Mouse (Mus musculus) mouse trophoblast stem cell (cell line): ENCODE results near the gene Pbx4.

Experiments
- in situ Hi-C, 2 experiments: fragments of 300-500 bp; cut with MseI, MboI; formaldehyde crosslinking; loops; 2 replicates in 1 of 2; 3 replicates in 1 of 2; pipeline ENCODE4 v1.15.1; 2025

The Pbx4 gene

GRCm38 (mm10) chr8:69900895-69901451 lies 68.7 kb downstream of the Pbx4 start:
- in situ Hi-C loops, result no loop called here

- in situ Hi-C loops, result no loop called here
These were observed 69.3 kb downstream of the Pbx4 start for GRCm38 (mm10) chr8:69901484-69902162.

DNA sequence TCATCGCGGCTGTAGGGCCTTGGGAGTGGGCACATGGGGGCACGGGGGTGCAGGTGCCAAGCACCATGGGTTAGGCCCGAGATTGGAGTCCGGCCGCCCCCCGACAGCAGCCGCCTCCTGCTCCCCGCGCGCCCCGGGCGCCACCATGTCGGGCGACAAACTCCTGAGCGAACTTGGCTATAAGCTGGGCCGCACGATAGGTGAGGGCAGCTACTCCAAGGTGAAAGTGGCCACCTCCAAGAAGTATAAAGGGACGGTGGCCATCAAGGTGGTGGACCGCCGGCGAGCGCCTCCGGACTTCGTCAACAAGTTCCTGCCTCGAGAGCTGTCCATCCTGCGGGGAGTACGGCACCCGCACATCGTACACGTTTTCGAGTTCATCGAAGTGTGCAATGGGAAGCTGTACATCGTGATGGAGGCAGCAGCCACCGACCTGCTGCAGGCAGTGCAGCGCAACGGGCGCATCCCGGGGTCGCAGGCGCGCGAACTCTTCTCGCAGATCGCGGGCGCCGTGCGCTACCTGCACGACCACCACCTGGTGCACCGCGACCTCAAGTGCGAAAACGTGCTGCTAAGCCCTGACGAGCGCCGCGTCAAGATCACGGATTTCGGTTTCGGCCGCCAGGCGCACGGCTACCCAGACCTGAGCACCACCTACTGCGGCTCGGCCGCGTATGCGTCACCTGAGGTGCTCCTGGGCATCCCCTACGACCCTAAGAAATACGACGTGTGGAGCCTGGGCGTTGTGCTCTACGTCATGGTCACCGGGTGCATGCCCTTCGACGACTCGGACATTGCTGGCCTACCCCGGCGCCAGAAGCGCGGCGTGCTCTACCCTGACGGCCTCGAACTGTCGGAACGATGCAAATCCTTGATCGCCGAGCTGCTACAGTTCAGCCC lies 70.1 kb downstream of the Pbx4 start, which contains the start of the genes Tssk6, Ndufa13 and Yjefn3:
Gene Tssk6, plus strand, starts transcription at position 22 of the 900 bp plus-strand sequence.
Gene Ndufa13, minus strand, starts transcription at position 396 of the 900 bp plus-strand sequence.
Gene Yjefn3, minus strand, starts transcription at position 550 of the 900 bp plus-strand sequence.
- in situ Hi-C loops, result no loop called here

DNA sequence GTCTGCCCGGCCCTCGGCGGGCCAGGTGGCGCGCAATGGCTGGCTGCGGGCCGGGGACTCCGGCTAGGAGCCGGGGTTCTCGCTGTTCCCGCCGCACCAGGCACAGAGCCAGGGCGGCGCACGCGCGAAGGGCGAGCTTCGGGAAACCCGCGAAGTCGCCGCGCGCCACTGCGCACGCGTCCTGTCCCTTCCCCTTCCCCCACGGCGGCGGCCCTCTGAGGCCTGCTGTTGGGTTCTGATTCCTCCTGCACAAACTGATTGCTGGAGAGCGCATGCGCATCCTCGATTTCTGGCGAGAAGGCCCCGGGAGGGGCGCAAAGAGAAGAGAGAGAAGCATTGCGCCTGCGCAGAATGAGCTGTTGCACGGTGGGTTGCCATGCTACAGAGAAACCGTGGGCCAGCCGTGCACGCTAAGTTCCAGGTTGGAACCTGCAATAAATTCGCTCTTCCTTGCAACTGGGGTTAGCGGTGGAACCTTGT lies 70.8 kb downstream of the Pbx4 start:
- in situ Hi-C loops, result no loop called here

DNA sequence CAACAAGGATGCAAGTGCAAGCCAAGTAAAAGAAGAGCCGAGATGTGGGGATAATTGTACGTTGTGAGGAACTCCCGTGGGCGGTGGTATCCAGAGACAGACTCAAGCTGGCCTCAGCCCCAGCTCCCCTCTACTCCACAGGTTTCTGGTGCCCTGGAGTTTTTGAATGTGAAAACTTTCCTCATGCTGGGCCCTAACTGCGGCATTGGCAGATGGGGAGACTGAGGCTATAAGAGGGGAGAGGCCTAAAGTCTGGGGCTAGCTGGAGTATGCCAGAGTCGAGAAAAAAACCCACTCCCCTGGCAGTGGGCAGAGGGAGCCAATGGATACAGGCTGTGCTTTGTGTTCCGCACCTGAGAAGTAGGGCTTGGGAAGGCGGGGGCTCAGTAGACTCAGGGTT lies 71.8 kb downstream of the Pbx4 start:
- in situ Hi-C loops, result no loop called here

DNA sequence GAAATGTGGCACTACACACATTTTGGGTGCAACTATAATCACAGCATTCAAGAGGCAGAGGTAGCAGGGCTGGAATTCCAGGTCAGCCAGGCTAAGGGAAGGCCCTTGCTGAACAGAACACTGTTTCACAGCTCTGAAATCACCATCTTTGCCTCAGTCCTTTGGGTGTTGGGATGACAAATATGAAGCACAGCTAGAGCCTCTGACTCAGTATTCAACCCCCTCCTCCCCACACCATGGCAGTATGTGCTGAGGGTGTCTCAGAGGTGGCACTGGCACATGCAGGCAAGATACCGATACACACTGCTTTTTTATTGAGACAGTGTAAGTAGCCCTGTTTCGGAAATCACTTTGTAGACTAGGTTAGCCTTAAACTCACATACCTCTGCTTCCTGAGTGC lies 74.0 kb downstream of the Pbx4 start:
- in situ Hi-C loops, result no loop called here

DNA sequence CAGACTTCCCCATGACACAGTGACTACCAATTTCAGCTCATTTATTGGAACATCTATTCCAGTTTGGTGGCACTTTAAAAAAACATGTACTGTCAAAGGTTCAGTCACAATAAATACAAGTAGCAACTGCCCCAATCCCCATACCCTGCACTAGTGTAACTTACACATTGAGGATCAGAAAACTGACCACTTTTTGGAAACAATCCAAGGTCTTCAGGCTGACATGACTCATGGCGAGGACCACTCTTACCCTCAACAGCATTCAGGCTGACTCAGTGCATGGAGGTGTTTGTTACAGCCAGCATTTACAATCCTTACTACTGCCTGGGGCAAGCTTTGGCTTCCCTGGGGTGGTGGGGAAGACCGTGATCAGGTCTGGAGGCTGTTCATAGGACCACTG lies 74.8 kb downstream of the Pbx4 start:
- in situ Hi-C loops, result no loop called here

GRCm38 (mm10) chr8:69911917-69912316 lies 79.6 kb downstream of the Pbx4 start:
- in situ Hi-C loops, result no loop called here

DNA sequence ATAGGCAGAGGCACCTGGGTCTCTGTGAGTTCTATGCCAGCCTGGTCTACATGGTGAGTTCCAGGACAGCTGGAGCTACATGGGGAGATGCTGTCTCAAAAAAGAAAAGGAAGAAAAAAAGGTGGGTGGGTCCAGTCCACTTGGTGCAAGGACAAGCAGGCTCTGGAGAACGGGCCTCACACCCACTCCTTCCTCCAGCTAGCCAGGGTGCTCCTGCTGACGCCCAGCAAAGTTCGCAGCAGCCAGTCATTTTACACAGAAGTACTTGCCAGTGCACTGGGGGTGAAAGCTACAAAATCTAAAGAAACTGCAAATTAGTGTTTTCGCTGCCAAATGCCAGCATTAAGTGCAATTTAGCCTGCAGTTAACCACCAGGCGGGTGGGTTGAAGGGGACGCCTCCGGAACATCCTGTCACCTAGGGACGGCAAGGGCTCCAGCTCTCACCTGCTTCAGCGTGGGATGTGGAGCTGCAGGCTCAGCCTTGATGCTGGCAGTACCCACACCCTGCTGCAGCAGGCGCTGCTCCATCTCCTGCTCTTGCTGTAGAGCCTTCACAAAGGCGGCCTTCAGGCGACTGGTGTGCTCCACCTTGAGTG lies 80.3 kb downstream of the Pbx4 start:
- in situ Hi-C loops, result no loop called here

GRCm38 (mm10) chr8:69914526-69914925 lies 82.2 kb downstream of the Pbx4 start:
- in situ Hi-C loops, result no loop called here

DNA sequence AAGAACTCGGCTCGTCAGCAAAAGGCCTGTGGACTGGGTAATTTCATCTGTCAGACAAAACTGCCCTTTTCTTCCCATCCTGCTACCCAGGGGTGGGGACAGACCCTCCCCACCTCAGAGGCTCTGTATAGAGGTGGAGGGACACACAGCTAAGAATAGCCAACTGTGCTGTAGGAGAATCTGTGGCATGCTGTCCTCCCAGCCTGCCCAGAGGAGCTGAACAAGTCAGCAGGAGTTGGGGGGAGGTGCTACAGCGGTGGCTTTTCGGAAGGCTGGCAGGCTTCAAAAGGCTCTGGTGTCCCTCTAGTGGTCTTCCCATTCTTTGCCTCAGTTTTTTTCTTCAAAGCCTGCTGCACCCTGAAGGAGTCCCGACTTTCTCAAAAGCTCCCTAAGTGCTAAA lies 83.5 kb downstream of the Pbx4 start:
- in situ Hi-C loops, result no loop called here

DNA sequence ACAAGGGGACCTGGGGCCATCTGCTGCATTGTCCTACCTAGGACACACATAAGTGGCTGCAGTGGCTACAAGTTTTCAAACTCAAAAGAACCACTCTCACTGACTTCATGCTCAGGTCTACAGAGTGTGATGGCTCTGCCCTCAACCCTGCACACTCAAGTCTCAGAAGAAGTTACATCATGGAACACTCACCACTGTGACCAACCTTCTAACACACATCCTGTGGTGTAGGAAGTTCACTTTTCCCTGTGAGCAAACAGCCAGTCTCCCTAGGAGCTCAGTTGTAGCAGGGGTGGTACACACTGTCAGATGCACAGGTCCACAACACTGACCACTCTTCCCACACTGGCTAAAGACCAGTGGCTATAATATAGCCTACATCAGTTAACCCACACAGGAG lies 86.2 kb downstream of the Pbx4 start:
- in situ Hi-C loops, result no loop called here

- in situ Hi-C loops, result no loop called here
These were observed 86.7 kb downstream of the Pbx4 start for GRCm38 (mm10) chr8:69919010-69919409.

DNA sequence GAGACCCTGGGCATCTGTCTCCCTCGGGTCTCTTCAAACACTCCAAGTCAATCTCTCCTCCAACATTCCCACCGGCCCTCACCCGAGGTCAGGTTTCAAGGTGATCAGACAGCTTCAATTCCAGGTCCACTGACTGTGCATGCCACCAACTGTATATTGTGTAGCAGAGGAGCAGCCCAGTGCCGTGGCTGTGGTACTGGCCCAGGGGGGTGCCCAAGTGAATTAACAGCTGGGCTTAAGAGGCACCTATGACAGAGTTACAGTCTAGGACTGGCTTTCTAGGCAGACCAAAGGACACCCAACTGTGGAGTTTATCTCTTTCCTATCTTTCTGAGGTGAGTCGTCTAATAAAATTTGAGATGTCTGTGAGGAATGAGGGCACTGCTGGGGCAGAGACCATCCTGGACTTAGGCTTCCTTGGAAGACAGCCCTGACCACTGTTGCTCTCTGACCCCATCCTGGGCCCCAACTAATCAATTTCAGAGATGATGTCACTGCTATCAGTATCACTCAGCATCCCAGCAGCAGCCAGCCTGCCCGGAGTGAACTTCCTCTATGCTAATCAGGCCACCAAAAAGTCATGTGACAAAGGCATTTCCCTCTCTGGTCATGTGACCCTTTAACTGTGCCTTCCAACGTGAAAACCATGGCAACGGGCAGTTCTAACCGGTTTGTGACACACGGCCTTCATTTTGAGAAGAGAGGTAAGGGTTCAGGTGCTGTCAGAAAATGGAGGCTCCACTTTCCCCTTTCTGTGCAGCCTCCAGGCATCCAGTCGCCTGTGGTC lies 87.8 kb downstream of the Pbx4 start:
- in situ Hi-C loops, result no loop called here

- in situ Hi-C loops, result no loop called here
These were observed 88.8 kb downstream of the Pbx4 start for GRCm38 (mm10) chr8:69921141-69921540.
